Mouse (Mus musculus) left cerebral cortex, adult 2 months (tissue): ENCODE data around the gene Dyrk3. TPM values are rescaled to one million over a fixed set of nuclear protein-coding genes. Genes with fewer than 3 reads are reported as not detected.

Source experiments
- DNase-seq, 2 experiments: peaks; one replicate each; pipeline ENCODE4 v3.0.0; 2021 to 2022; ENCODE audit warnings: low spot score in 2 of 2, mixed read lengths in 1 of 2; ENCODE audit errors: extremely low spot score in 1 of 2
- H3K27ac ChIP-seq: fragments of 200-600 bp; 2 replicates; pipeline ENCODE4 v1.8.1; 2022
- H3K4me3 ChIP-seq: fragments of 200-600 bp; 2 replicates; pipeline ENCODE4 v1.8.1; 2022
- CTCF ChIP-seq: fragments of 200-600 bp; IDR thresholded peaks from 2 replicates; pipeline ENCODE4 v1.8.1; 2022; ENCODE audit warnings: antibody characterized with exemption, mild to moderate bottlenecking, moderate library complexity
- intact Hi-C: fragments of 180-260 bp; cut with DNase I; formaldehyde crosslinking; loops from one replicate; pipeline ENCODE4 v1.15.1; 2025
- total RNA-seq, 2 experiments: library from RNA; stranded (reverse); gene quantifications; 2 replicates each; pipeline ENCODE4 v1.2.3; 2021

Gene Dyrk3
- total RNA-seq, 2 experiments from 2014 or later: 15.6 to 16.6 TPM

GRCm38 (mm10) chr1:131088547-131088946 lies 49.6 kb downstream of the Dyrk3 start:
- TF ChIP-seq CTCF: no peak
- intact Hi-C loops: no loop called here
- Histone ChIP-seq H3K4me3 (no peak overlapping the region), H3K27ac (no peak overlapping the region)
- no peak for DNase-seq

- no peak for TF ChIP-seq CTCF
- no peak for DNase-seq
- Histone ChIP-seq H3K27ac (no peak overlapping the region), H3K4me3 (no peak overlapping the region)
- intact Hi-C loops: no loop called here
Observed at GRCm38 (mm10) chr1:131086907-131087306, 51.2 kb downstream of the Dyrk3 start.

- Histone ChIP-seq H3K27ac (no peak overlapping the region), H3K4me3 (no peak overlapping the region)
- intact Hi-C loops: no loop called here
- no peak for DNase-seq
- TF ChIP-seq CTCF: no peak
Observed at GRCm38 (mm10) chr1:131085957-131086739, 52.0 kb downstream of the Dyrk3 start.

- intact Hi-C loops: no loop called here
- no peak for TF ChIP-seq CTCF
- no peak overlapping the region for H3K27ac ChIP-seq
- H3K4me3 ChIP-seq: no peak overlapping the region
- no peak for DNase-seq
Observed at GRCm38 (mm10) chr1:131085272-131085671, 52.9 kb downstream of the Dyrk3 start.

GRCm38 (mm10) chr1:131084289-131084688 lies 53.9 kb downstream of the Dyrk3 start:
- intact Hi-C loops: no loop called here
- Histone ChIP-seq H3K27ac (no peak overlapping the region), H3K4me3 (no peak overlapping the region)
- TF ChIP-seq CTCF: no peak
- no peak for DNase-seq

GRCm38 (mm10) chr1:131083609-131084008 lies 54.5 kb downstream of the Dyrk3 start:
- H3K4me3 ChIP-seq: no peak overlapping the region
- intact Hi-C loops: no loop called here
- DNase-seq: no peak
- no peak for TF ChIP-seq CTCF
- no peak overlapping the region for H3K27ac ChIP-seq

GRCm38 (mm10) chr1:131083122-131083521 lies 55.0 kb downstream of the Dyrk3 start:
- Histone ChIP-seq H3K4me3 (no peak overlapping the region), H3K27ac (no peak overlapping the region)
- no peak for TF ChIP-seq CTCF
- DNase-seq: no peak
- intact Hi-C loops: no loop called here

- intact Hi-C loops: no loop called here
- H3K27ac ChIP-seq: no peak overlapping the region
- no peak for TF ChIP-seq CTCF
Observed at GRCm38 (mm10) chr1:131080686-131081085, 57.5 kb downstream of the Dyrk3 start.

GRCm38 (mm10) chr1:131079762-131080161 lies 58.4 kb downstream of the Dyrk3 start:
- intact Hi-C loops: loop anchor here (2.0 kb wide), 1 partner anchor 17 kb away; the partner anchor contains the start of gene Mapkapk2
- DNase-seq: no peak
- Histone ChIP-seq H3K4me3 (no peak overlapping the region), H3K27ac (no peak overlapping the region)
- peak; percentile 27 for TF ChIP-seq CTCF

More at GRCm38 (mm10) chr1:131080686-131081085, 57.5 kb downstream of the Dyrk3 start:
- no peak overlapping the region for H3K4me3 ChIP-seq
- no peak for DNase-seq

- H3K27ac ChIP-seq: peak overlapping the region; percentile 49
- peak; percentile 43 to 50 for DNase-seq
- no peak overlapping the region for H3K4me3 ChIP-seq
- intact Hi-C loops: loop anchor here (2.0 kb wide), 1 partner anchor 18 kb away; the partner anchor contains the start of gene Mapkapk2
- peak; percentile 3; the same call in 1 of the 2 replicates for TF ChIP-seq CTCF
Observed at GRCm38 (mm10) chr1:131078761-131079330, 59.3 kb downstream of the Dyrk3 start.

Other genes starting within 250 kb of the Dyrk3 start
- gene Il20, start 226.9 kb downstream of the Dyrk3 start, total RNA-seq: not detected
- gene Il19, start 198.2 kb downstream of the Dyrk3 start, total RNA-seq: not detected
- gene Il10, start 118.5 kb downstream of the Dyrk3 start, total RNA-seq: not detected
- gene Mapkapk2, start 40.5 kb downstream of the Dyrk3 start, total RNA-seq: 10 to 100 TPM; 31.0 to 32.8 TPM
- gene Eif2d, start 14.8 kb upstream of the Dyrk3 start, total RNA-seq: 10 to 100 TPM; 38.2 to 42.1 TPM
- 10 to 100 TPM; 27.2 to 32.1 TPM for gene Rassf5, start 106.9 kb upstream of the Dyrk3 start, total RNA-seq
- 1 to 10 TPM; 1.4 to 2.7 TPM for gene Ikbke, start 141.3 kb upstream of the Dyrk3 start, total RNA-seq